Mouse (Mus musculus) liver, embryonic 14.5 days (tissue): ENCODE data around the gene Tmem270.

Experiments
- CTCF ChIP-seq: IDR thresholded peaks from 2 replicates; pipeline ENCODE4 v1.5.1; 2016; ENCODE audit warnings: antibody characterized with exemption, low read depth, control low read depth
- EP300 ChIP-seq: IDR thresholded peaks from 2 replicates; pipeline ENCODE4 v1.6.1; 2016; ENCODE audit warnings: antibody characterized with exemption, low read depth

GRCm38 (mm10) chr5:134918071-134918832 is 11.7 kb upstream of the Tmem270 start:
- TF ChIP-seq CTCF (peak; percentile 99), EP300 (0 out of 2 replicates have a peak, but pooled peaks have one; percentile 21)
